Mouse (Mus musculus) lung, postnatal 0 days (tissue): ENCODE results near the gene Rps2. TPM values are rescaled to one million over a fixed set of nuclear protein-coding genes. Genes with fewer than 3 reads are reported as not detected.
A peak's percentile ranks its signal among the peaks of the same experiment; 100 is the strongest.

ENCODE experiments used
- ATAC-seq: fragments of 200-750 bp; cut with Nextera tagmentation; 2 replicates; pipeline ENCODE4 v1.8.0; 2017; ENCODE audit warnings: moderate library complexity
- DNase-seq: peaks from one replicate; pipeline ENCODE4 v3.0.0-alpha.2; 2016; ENCODE audit warnings: low spot score
- H3K27ac ChIP-seq: fragments of 300-500 bp; sonication (generic); 2 replicates; pipeline ENCODE4 v1.5.1; 2014; ENCODE audit warnings: antibody characterized with exemption, mild to moderate bottlenecking, low read length, mixed read lengths
- H3K27me3 ChIP-seq: fragments of 300-500 bp; sonication (generic); replicated peaks from 2 replicates; pipeline ENCODE4 v1.6.1; 2014; ENCODE audit warnings: low read length, mixed read lengths; ENCODE audit not compliant: insufficient read depth
- H3K36me3 ChIP-seq: fragments of 300-500 bp; sonication (generic); 2 replicates; pipeline ENCODE4 v1.6.1; 2014; ENCODE audit warnings: low read length, mixed read lengths; ENCODE audit not compliant: insufficient read depth
- H3K4me1 ChIP-seq: fragments of 300-500 bp; sonication (generic); 2 replicates; pipeline ENCODE4 v1.6.1; 2014; ENCODE audit warnings: antibody characterized with exemption, low read depth, low read length, mixed read lengths; ENCODE audit not compliant: insufficient read depth
- H3K4me2 ChIP-seq: fragments of 300-500 bp; sonication (generic); replicated peaks from 2 replicates; pipeline ENCODE4 v1.6.1; 2014; ENCODE audit warnings: low read depth, mild to moderate bottlenecking, low read length, moderate library complexity, mixed read lengths
- H3K4me3 ChIP-seq: fragments of 300-500 bp; sonication (generic); 2 replicates; pipeline ENCODE4 v1.5.1; 2014; ENCODE audit warnings: low read depth, low read length
- H3K9ac ChIP-seq: fragments of 300-500 bp; sonication (generic); replicated peaks from 2 replicates; pipeline ENCODE4 v1.6.1; 2014; ENCODE audit warnings: low read depth, mild to moderate bottlenecking
- H3K9me3 ChIP-seq: fragments of 300-500 bp; sonication (generic); 2 replicates; pipeline ENCODE4 v1.6.1; 2016; ENCODE audit warnings: low read length, mixed read lengths
- CTCF ChIP-seq: IDR thresholded peaks from 2 replicates; pipeline ENCODE4 v1.5.1; 2016; ENCODE audit warnings: antibody characterized with exemption, mild to moderate bottlenecking
- EP300 ChIP-seq: IDR thresholded peaks from 2 replicates; pipeline ENCODE4 v1.6.1; 2016; ENCODE audit warnings: antibody characterized with exemption, mild to moderate bottlenecking, control low read depth
- WGBS: fragments of 180-500 bp; shearing (Covaris S2); extraction: QIAGEN DNeasy Blood & Tissue Kit; methylation state at CpG from one replicate; pipeline ENCODE4 v1.1.7; 2014; 5-methylcytosine and 5-hydroxymethylcytosine counted together
- polyA plus RNA-seq: library from polyadenylated mRNA; unstranded; fragments of >200 nt; fragmentation: Nextera tagmentation; extraction: Ambion mirVana; gene quantifications from 2 replicates; pipeline ENCODE4 v1.2.1, GENCODE M21; 2015

The Rps2 gene
- polyA plus RNA-seq, 1 experiment from 2014 or later: 834 TPM

DNA sequence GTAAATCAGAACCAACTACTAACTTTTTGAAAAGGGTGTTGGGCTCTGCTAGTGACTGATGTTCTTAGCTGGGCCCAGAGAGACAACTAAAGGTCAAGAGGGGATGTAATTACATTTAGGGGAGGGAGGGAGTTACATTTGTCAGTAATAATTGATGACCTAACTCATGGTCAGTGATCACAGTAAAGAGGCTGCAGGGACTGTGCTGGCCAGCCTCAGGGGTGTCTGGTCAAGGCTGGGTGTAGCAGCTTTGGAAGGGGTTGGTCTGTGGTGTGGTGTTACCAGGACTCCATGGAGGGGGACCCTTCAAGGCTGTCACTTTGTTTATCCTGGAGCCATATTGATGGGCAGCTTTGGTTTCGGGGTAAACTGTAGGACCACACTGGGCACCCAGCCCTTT is 39.5 kb downstream of the Rps2 start:
- Histone ChIP-seq H3K27ac (no peak overlapping the region), H3K9ac (no peak overlapping the region), H3K36me3 (no peaks in the 10 kb centered on the region), H3K9me3 (no peaks in the 10 kb centered on the region), H3K4me3 (no peak overlapping the region), H3K4me2 (no peak overlapping the region), H3K4me1 (peaks cover 2% of the 10 kb centered on the region), H3K27me3 (peaks cover 17% of the 10 kb centered on the region)
- DNase-seq (no peak), ATAC-seq (no peak)
- no peak for TF ChIP-seq EP300
- TF ChIP-seq CTCF: no peak
- 71% methylated on average over 1 of the region's 1 CpGs for WGBS

DNA sequence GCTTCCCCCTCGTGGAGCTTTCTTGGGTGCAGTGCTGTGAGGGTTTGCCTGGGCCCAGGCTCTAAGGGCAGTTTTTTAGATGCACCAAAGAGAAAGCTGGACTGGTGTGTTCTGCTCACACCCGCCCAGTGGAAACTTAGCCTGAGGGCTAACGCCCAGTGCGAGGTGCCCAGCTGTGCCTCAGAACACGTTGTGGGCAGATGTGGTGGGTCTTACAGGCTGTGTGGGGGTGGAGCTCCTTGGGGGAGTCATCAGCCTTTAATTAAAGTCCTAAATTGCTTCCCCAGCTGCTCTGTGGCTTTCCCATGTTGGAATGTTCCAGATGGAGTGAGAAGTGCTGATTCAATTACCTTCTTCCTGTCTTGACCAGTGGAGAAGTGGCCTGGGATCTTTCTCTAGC is 43.2 kb downstream of the Rps2 start:
- ATAC-seq (no peak), DNase-seq (no peak)
- H3K36me3 ChIP-seq: no peaks in the 10 kb centered on the region
- no peak overlapping the region for H3K4me2 ChIP-seq
- no peaks in the 10 kb centered on the region for H3K27me3 ChIP-seq
- WGBS: 56% methylated on average over 5 of the region's 5 CpGs
- H3K27ac ChIP-seq: no peak overlapping the region
- no peak for TF ChIP-seq EP300
- TF ChIP-seq CTCF: no peak
- H3K9ac ChIP-seq: no peak overlapping the region
- H3K4me1 ChIP-seq: no peaks in the 10 kb centered on the region
- no peak overlapping the region for H3K4me3 ChIP-seq
- no peaks in the 10 kb centered on the region for H3K9me3 ChIP-seq

DNA sequence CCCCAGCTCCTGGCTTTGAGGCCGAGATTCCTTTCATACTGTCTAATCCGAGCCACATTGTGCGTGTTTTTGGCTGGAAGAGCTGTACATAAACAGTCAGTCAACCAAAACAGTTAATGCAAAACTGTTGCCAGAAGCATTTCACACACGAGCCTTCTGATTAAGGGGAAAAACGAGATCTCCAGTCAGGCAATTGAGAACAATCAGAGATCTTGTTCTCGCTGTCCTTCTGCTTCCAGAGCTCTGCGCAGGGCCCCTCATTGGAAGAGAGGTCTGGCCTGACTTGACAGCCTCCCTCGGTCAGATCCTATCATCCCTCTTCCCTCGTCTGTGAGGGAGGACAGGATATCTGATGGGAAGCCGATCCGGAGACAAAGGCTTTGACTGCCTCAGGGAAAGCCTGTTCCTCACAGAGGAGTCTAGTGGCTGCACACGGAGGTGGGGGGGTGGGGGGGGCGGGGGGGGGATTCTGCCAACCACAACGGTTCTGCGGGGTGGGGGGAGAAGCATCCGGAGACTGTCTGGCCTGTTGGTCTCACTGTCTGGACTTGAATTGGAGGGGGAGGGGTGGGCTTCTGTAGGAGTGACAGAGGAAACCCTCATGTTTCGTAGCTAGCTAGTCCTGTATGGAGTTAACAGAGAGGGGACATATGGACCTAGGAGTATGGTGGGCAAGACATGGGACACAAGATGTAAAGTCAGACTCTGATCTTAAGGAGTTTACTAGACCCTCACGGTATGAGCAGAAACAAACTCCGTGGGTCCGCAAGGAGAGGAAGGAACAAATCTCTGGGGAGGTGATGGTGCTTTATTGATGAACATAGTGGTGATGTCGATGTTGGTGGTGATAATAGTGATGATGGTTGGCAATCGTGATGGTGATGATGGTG is 47.3 kb downstream of the Rps2 start:
- Histone ChIP-seq H3K4me1 (no peaks in the 10 kb centered on the region), H3K27ac (no peak overlapping the region), H3K27me3 (no peaks in the 10 kb centered on the region), H3K9ac (peak overlapping the region; percentile 29; the same call in 1 of the 2 replicates), H3K9me3 (no peaks in the 10 kb centered on the region), H3K4me2 (no peak overlapping the region), H3K36me3 (no peaks in the 10 kb centered on the region), H3K4me3 (no peak overlapping the region)
- peak; percentile 6 for DNase-seq
- TF ChIP-seq CTCF: no peak
- no peak for TF ChIP-seq EP300
- WGBS: 46% methylated on average over 20 of the region's 22 CpGs
- no peak for ATAC-seq

DNA sequence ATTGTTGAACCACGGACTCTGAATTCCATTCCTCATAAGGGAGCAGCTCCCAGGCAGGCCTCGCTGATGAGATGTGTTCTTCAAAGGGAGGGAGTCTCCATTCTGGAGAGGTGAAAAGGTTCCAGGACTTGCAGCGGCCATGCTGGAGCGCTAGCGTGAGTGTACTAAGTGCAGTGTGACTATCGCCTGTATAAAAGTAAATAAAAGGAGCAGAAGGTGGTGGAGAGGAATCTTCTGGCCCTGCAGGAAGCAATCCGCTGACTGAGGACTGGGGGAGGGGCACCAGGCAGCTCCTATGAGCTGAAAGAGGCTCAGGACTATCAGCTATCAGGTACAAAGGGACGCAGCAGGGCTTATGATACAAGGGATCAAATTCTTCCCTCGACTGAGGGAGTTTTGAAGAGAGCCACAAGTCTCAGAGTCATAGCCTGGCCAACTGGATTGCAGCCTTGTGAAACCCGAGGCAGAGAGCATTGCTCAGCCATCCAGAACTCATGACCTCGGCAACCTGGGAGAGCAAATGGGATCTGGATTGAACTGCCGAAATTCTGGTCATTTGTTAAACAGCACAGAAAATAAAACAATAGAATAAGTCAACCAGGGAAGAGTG is 48.5 kb downstream of the Rps2 start:
- H3K36me3 ChIP-seq: no peaks in the 10 kb centered on the region
- no peaks in the 10 kb centered on the region for H3K27me3 ChIP-seq
- no peak overlapping the region for H3K9ac ChIP-seq
- WGBS: 19% methylated on average over 12 of the region's 12 CpGs
- no peak overlapping the region for H3K4me3 ChIP-seq
- no peak overlapping the region for H3K4me2 ChIP-seq
- H3K27ac ChIP-seq: no peak overlapping the region
- no peak for ATAC-seq
- no peaks in the 10 kb centered on the region for H3K4me1 ChIP-seq
- TF ChIP-seq EP300 (no peak), CTCF (no peak)
- H3K9me3 ChIP-seq: no peaks in the 10 kb centered on the region
- DNase-seq: no peak

DNA sequence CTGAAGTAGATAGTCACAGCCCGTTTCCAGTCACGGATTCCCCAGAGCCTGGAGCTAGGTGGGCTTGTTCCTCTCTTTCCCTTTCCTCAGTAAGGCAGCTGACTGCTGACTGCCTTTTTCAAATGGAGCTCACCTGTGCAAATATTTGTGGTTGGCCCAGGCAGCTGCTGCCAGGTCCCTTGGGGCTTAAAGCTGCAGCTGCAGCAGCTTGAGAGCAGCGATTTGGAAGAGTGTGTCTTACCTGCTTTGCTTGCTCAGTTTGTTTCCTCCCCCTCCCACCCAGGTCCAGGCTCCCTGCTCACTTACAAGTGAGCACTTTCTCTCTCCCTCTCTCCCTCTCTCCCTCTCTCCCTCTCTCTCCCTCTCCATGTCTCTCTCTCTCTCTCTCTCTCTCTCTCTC is 51.2 kb downstream of the Rps2 start:
- Histone ChIP-seq H3K4me2 (no peak overlapping the region), H3K36me3 (no peaks in the 10 kb centered on the region), H3K4me1 (no peaks in the 10 kb centered on the region), H3K9ac (no peak overlapping the region), H3K4me3 (no peak overlapping the region), H3K9me3 (peaks cover 4% of the 10 kb centered on the region; the same call in 1 of the 2 replicates), H3K27me3 (no peaks in the 10 kb centered on the region), H3K27ac (no peak overlapping the region)
- TF ChIP-seq EP300 (no peak), CTCF (no peak)
- ATAC-seq: no peak
- no peak for DNase-seq
- WGBS: 50% methylated on average over 3 of the region's 3 CpGs

Other genes starting within 250 kb of the Rps2 start
- gene E4f1, start 247.8 kb upstream of the Rps2 start, polyA plus RNA-seq: 15.7 and 17.5 TPM in 2 replicates
- 40.4 and 42.5 TPM in 2 replicates for gene Pgp, start 247.7 kb upstream of the Rps2 start, polyA plus RNA-seq
- gene Bricd5, start 244.2 kb upstream of the Rps2 start, polyA plus RNA-seq: not detected in 2 replicates
- gene Mlst8, start 239.0 kb upstream of the Rps2 start, polyA plus RNA-seq: 13.0 and 14.4 TPM in 2 replicates
- 0.15 and 0.33 TPM in 2 replicates for gene Caskin1, start 229.5 kb upstream of the Rps2 start, polyA plus RNA-seq
- gene Traf7, start 190.2 kb upstream of the Rps2 start, polyA plus RNA-seq: 65.3 and 66.8 TPM in 2 replicates
- 1.2 and 1.3 TPM in 2 replicates for gene Rab26, start 183.9 kb upstream of the Rps2 start, polyA plus RNA-seq
- gene Pkd1, start 168.3 kb upstream of the Rps2 start, polyA plus RNA-seq: 26.3 and 27.4 TPM in 2 replicates
- gene Tsc2, start 85.5 kb upstream of the Rps2 start, polyA plus RNA-seq: 31.7 and 32.8 TPM in 2 replicates
- 13.6 and 13.8 TPM in 2 replicates for gene Nthl1, start 85.4 kb upstream of the Rps2 start, polyA plus RNA-seq
- gene Slc9a3r2, start 67.8 kb upstream of the Rps2 start, polyA plus RNA-seq: 316 and 341 TPM in 2 replicates
- 8.6 and 10.3 TPM in 2 replicates for gene Npw, start 59.7 kb upstream of the Rps2 start, polyA plus RNA-seq
- gene Zfp598, start 48.4 kb upstream of the Rps2 start, polyA plus RNA-seq: 10.5 and 11.9 TPM in 2 replicates
- gene Syngr3, start 28.2 kb upstream of the Rps2 start, polyA plus RNA-seq: 0.19 and 0.33 TPM in 2 replicates
- gene Gfer, start 22.0 kb upstream of the Rps2 start, polyA plus RNA-seq: 26.1 and 29.0 TPM in 2 replicates
- gene Noxo1, start 21.9 kb upstream of the Rps2 start, polyA plus RNA-seq: 5.0 and 5.3 TPM in 2 replicates
- 26.8 and 33.4 TPM in 2 replicates for gene Tbl3, start 10.5 kb upstream of the Rps2 start, polyA plus RNA-seq
- not detected in 2 replicates for gene Rnf151, start 53 bp upstream of the Rps2 start, polyA plus RNA-seq
- gene Ndufb10, start 6.4 kb downstream of the Rps2 start, polyA plus RNA-seq: 205 and 206 TPM in 2 replicates
- gene Rpl3l, start 9.7 kb downstream of the Rps2 start, polyA plus RNA-seq: 0.19 and 0.31 TPM in 2 replicates
- 59.8 and 61.0 TPM in 2 replicates for gene Msrb1, start 18.5 kb downstream of the Rps2 start, polyA plus RNA-seq
- 2.8 TPM in 2 replicates for gene Hs3st6, start 34.9 kb downstream of the Rps2 start, polyA plus RNA-seq
- gene Meiob, start 86.2 kb downstream of the Rps2 start, polyA plus RNA-seq: 0.11 TPM in 1 of 2 replicates, not detected in the other
- 54.5 and 56.8 TPM in 2 replicates for gene Hagh, start 122.0 kb downstream of the Rps2 start, polyA plus RNA-seq
- gene Fahd1, start 132.2 kb downstream of the Rps2 start, polyA plus RNA-seq: 16.7 and 18.3 TPM in 2 replicates
- 4.5 and 4.8 TPM in 2 replicates for gene Igfals, start 147.9 kb downstream of the Rps2 start, polyA plus RNA-seq
- gene Nubp2, start 168.2 kb downstream of the Rps2 start, polyA plus RNA-seq: 41.3 and 51.3 TPM in 2 replicates
- 40.2 and 45.4 TPM in 2 replicates for gene Spsb3, start 168.5 kb downstream of the Rps2 start, polyA plus RNA-seq
- gene Eme2, start 177.0 kb downstream of the Rps2 start, polyA plus RNA-seq: 17.3 and 17.5 TPM in 2 replicates
- gene Mrps34, start 177.0 kb downstream of the Rps2 start, polyA plus RNA-seq: 81.6 and 90.7 TPM in 2 replicates
- 44.3 and 44.7 TPM in 2 replicates for gene Nme3, start 178.4 kb downstream of the Rps2 start, polyA plus RNA-seq
- 9.7 and 11.1 TPM in 2 replicates for gene Mapk8ip3, start 218.9 kb downstream of the Rps2 start, polyA plus RNA-seq
- 21.9 and 27.1 TPM in 2 replicates for gene Jpt2, start 242.6 kb downstream of the Rps2 start, polyA plus RNA-seq